18 mouse cellular contexts compared by ENCODE assay signal in genomic region chr16:11636196-11636733, GRCm38 (mm10).
DNase-seq lines count a peak whose midpoint lies in the region; ATAC-seq and TF ChIP-seq lines count a peak whose summit lies in the region.
"Had no signal": no experiment of that assay in that cellular context is flagged by ENCODE, and none has a peak within 500 bp of the region (broad histone marks: within the 10 kb centered on the region; RNA-seq: fewer than 3 reads in every experiment).

No protein-coding gene starts in this region.

- ATAC-seq in forebrain, embryonic 13.5 days, result no peak
- no peak for ATAC-seq in intestine, embryonic 14.5 days (replicated peaks; ENCODE audit: low FRiP score, low TSS enrichment, low read depth)
- no peak for ATAC-seq in intestine, postnatal 0 days
- no peak for ATAC-seq in limb, embryonic 12.5 days (ENCODE audit: insufficient number of reproducible peaks, insufficient read depth, low FRiP score, low TSS enrichment, low read depth)
- no peak for ATAC-seq in stomach, embryonic 14.5 days (ENCODE audit: insufficient number of reproducible peaks, insufficient read depth, low FRiP score, low read depth)
- ATAC-seq in stomach, postnatal 0 days (ENCODE audit: low FRiP score, low TSS enrichment), result no peak
- ATAC-seq: forebrain, embryonic 15.5 days had no signal

- WGBS in forebrain, embryonic 10.5 days, result 77% methylated on average over 7 of the region's 7 CpGs
- WGBS in forebrain, embryonic 13.5 days, result 78% methylated on average over 7 of the region's 7 CpGs
- WGBS in intestine, embryonic 14.5 days, result 47% methylated on average over 7 of the region's 7 CpGs
- WGBS in intestine, postnatal 0 days, result 58% methylated on average over 7 of the region's 7 CpGs
- WGBS in limb, embryonic 12.5 days, result 47% methylated on average over 7 of the region's 7 CpGs
- 55% methylated on average over 7 of the region's 7 CpGs for WGBS in limb, embryonic 10.5 days
- 66% methylated on average over 7 of the region's 7 CpGs for WGBS in stomach, embryonic 14.5 days
- 60% methylated on average over 7 of the region's 7 CpGs for WGBS in stomach, postnatal 0 days

- H3K4me1 ChIP-seq in forebrain, embryonic 10.5 days, result peaks cover 15% of the 10 kb centered on the region
- peaks cover 16% of the 10 kb centered on the region for H3K4me1 ChIP-seq in forebrain, embryonic 13.5 days
- peaks cover 14% of the 10 kb centered on the region for H3K4me1 ChIP-seq in intestine, embryonic 14.5 days (replicated peaks; ENCODE audit: control insufficient read depth, insufficient read depth, low read length)
- no peaks in the 10 kb centered on the region for H3K4me1 ChIP-seq in intestine, postnatal 0 days (replicated peaks; ENCODE audit: control insufficient read depth, insufficient read depth, low read length)
- peaks cover 16% of the 10 kb centered on the region for H3K4me1 ChIP-seq in limb, embryonic 12.5 days (replicated peaks)
- peaks cover 13% of the 10 kb centered on the region for H3K4me1 ChIP-seq in limb, embryonic 10.5 days
- peaks cover 12% of the 10 kb centered on the region for H3K4me1 ChIP-seq in stomach, embryonic 14.5 days (ENCODE audit: control insufficient read depth, insufficient read depth, low read length)
- H3K4me1 ChIP-seq in stomach, postnatal 0 days (replicated peaks; ENCODE audit: control insufficient read depth, insufficient read depth), result no peaks in the 10 kb centered on the region

- no peak for TF ChIP-seq CTCF in intestine, postnatal 0 days (IDR thresholded peaks at IDR 0.05; ENCODE audit: low read depth)
- no peak for TF ChIP-seq CTCF in stomach, postnatal 0 days (IDR thresholded peaks at IDR 0.05; ENCODE audit: low read depth)

- TF ChIP-seq EP300 in stomach, postnatal 0 days (optimal IDR thresholded peaks at IDR 0.05), result no peak

- DNase-seq in forebrain, embryonic 10.5 days (ENCODE audit: extremely low spot score, low spot score), result no peak
- no peak for DNase-seq in intestine, embryonic 14.5 days (ENCODE audit: low spot score)
- no peak for DNase-seq in limb, embryonic 10.5 days (ENCODE audit: low spot score)
- DNase-seq in stomach, postnatal 0 days (ENCODE audit: low spot score), result no peak
- DNase-seq: adrenal gland, adult 8-10 months; cerebellum, adult 18-20 months; gastrocnemius, postnatal 10 days; heart, postnatal 14 days; layer of hippocampus, postnatal 36 days; spleen, adult 18-20 months had no signal

- no peak overlapping the region for H3K4me3 ChIP-seq in forebrain, embryonic 10.5 days
- H3K4me3 ChIP-seq in forebrain, embryonic 13.5 days, result no peak overlapping the region
- H3K4me3 ChIP-seq in intestine, embryonic 14.5 days (ENCODE audit: low read depth, low read length), result no peak overlapping the region
- no peak overlapping the region for H3K4me3 ChIP-seq in intestine, postnatal 0 days (ENCODE audit: low read depth, low read length)
- no peak overlapping the region for H3K4me3 ChIP-seq in limb, embryonic 12.5 days (replicated peaks)
- H3K4me3 ChIP-seq in limb, embryonic 10.5 days, result no peak overlapping the region
- H3K4me3 ChIP-seq in stomach, embryonic 14.5 days (ENCODE audit: low read depth, low read length), result no peak overlapping the region
- H3K4me3 ChIP-seq in stomach, postnatal 0 days (ENCODE audit: low read depth, low read length), result no peak overlapping the region
- H3K4me3 ChIP-seq: embryonic facial prominence, embryonic 15.5 days; forebrain, embryonic 15.5 days had no signal

- H3K27ac ChIP-seq in forebrain, embryonic 10.5 days, result peak overlapping the region; percentile 70; the same call in 1 of the 2 replicates
- H3K27ac ChIP-seq in forebrain, embryonic 13.5 days, result no peak overlapping the region
- peak overlapping the region; percentile 47; the same call in 1 of the 2 replicates for H3K27ac ChIP-seq in intestine, embryonic 14.5 days (ENCODE audit: low read depth)
- H3K27ac ChIP-seq in intestine, postnatal 0 days (ENCODE audit: low read depth, low read length), result no peak overlapping the region
- H3K27ac ChIP-seq in limb, embryonic 12.5 days, result peak overlapping the region; percentile 59
- H3K27ac ChIP-seq in limb, embryonic 10.5 days, result no peak overlapping the region
- H3K27ac ChIP-seq in stomach, embryonic 14.5 days (ENCODE audit: low read length), result peak overlapping the region; percentile 44; the same call in 1 of the 2 replicates
- no peak overlapping the region for H3K27ac ChIP-seq in stomach, postnatal 0 days (replicated peaks)
- H3K27ac ChIP-seq: embryonic facial prominence, embryonic 15.5 days; forebrain, embryonic 15.5 days; liver, embryonic 14.5 days; macrophage had no signal

- H3K4me2 ChIP-seq in forebrain, embryonic 13.5 days, result no peak overlapping the region
- no peak overlapping the region for H3K4me2 ChIP-seq in intestine, embryonic 14.5 days (ENCODE audit: low read length)
- no peak overlapping the region for H3K4me2 ChIP-seq in intestine, postnatal 0 days (replicated peaks; ENCODE audit: low read depth)
- no peak overlapping the region for H3K4me2 ChIP-seq in limb, embryonic 12.5 days
- no peak overlapping the region for H3K4me2 ChIP-seq in stomach, embryonic 14.5 days (replicated peaks; ENCODE audit: low read depth, low read length)
- no peak overlapping the region for H3K4me2 ChIP-seq in stomach, postnatal 0 days (replicated peaks; ENCODE audit: low read depth)
- H3K4me2 ChIP-seq: embryonic facial prominence, embryonic 15.5 days; forebrain, embryonic 15.5 days had no signal

- no peak overlapping the region for H3K9ac ChIP-seq in forebrain, embryonic 13.5 days
- H3K9ac ChIP-seq in intestine, embryonic 14.5 days (ENCODE audit: low read length), result no peak overlapping the region
- no peak overlapping the region for H3K9ac ChIP-seq in intestine, postnatal 0 days (ENCODE audit: low read depth, low read length)
- H3K9ac ChIP-seq in limb, embryonic 12.5 days (replicated peaks), result no peak overlapping the region
- no peak overlapping the region for H3K9ac ChIP-seq in stomach, embryonic 14.5 days (replicated peaks; ENCODE audit: low read depth, low read length)
- no peak overlapping the region for H3K9ac ChIP-seq in stomach, postnatal 0 days (ENCODE audit: low read length)
- H3K9ac ChIP-seq: embryonic facial prominence, embryonic 15.5 days; forebrain, embryonic 15.5 days; liver, embryonic 14.5 days had no signal

- no peaks in the 10 kb centered on the region for H3K27me3 ChIP-seq in forebrain, embryonic 10.5 days (ENCODE audit: poor library complexity, severe bottlenecking)
- H3K27me3 ChIP-seq in forebrain, embryonic 13.5 days, result no peaks in the 10 kb centered on the region
- H3K27me3 ChIP-seq in intestine, embryonic 14.5 days (replicated peaks; ENCODE audit: control insufficient read depth, insufficient read depth, low read length), result no peaks in the 10 kb centered on the region
- H3K27me3 ChIP-seq in intestine, postnatal 0 days (replicated peaks; ENCODE audit: control insufficient read depth, insufficient read depth, low read length), result no peaks in the 10 kb centered on the region
- no peaks in the 10 kb centered on the region for H3K27me3 ChIP-seq in limb, embryonic 12.5 days
- H3K27me3 ChIP-seq in limb, embryonic 10.5 days (ENCODE audit: low read depth, poor library complexity, severe bottlenecking), result no peaks in the 10 kb centered on the region
- H3K27me3 ChIP-seq in stomach, embryonic 14.5 days (ENCODE audit: control insufficient read depth, insufficient read depth, low read length), result no peaks in the 10 kb centered on the region
- no peaks in the 10 kb centered on the region for H3K27me3 ChIP-seq in stomach, postnatal 0 days (ENCODE audit: control insufficient read depth, insufficient read depth, low read length)
- H3K27me3 ChIP-seq: embryonic facial prominence, embryonic 15.5 days; forebrain, embryonic 15.5 days had no signal

- H3K36me3 ChIP-seq in forebrain, embryonic 10.5 days (replicated peaks), result no peaks in the 10 kb centered on the region
- H3K36me3 ChIP-seq in forebrain, embryonic 13.5 days (ENCODE audit: poor library complexity, severe bottlenecking), result no peaks in the 10 kb centered on the region
- H3K36me3 ChIP-seq in intestine, embryonic 14.5 days (ENCODE audit: control insufficient read depth, insufficient read depth, low read length), result no peaks in the 10 kb centered on the region
- H3K36me3 ChIP-seq in intestine, postnatal 0 days (ENCODE audit: control insufficient read depth, insufficient read depth), result no peaks in the 10 kb centered on the region
- H3K36me3 ChIP-seq in limb, embryonic 12.5 days, result no peaks in the 10 kb centered on the region
- H3K36me3 ChIP-seq in limb, embryonic 10.5 days, result no peaks in the 10 kb centered on the region
- H3K36me3 ChIP-seq in stomach, embryonic 14.5 days (ENCODE audit: control insufficient read depth, insufficient read depth, low read length), result no peaks in the 10 kb centered on the region
- H3K36me3 ChIP-seq in stomach, postnatal 0 days (ENCODE audit: control insufficient read depth, insufficient read depth, low read length), result no peaks in the 10 kb centered on the region
- H3K36me3 ChIP-seq: forebrain, embryonic 15.5 days had no signal

- H3K9me3 ChIP-seq in forebrain, embryonic 10.5 days, result no peaks in the 10 kb centered on the region
- H3K9me3 ChIP-seq in forebrain, embryonic 13.5 days (replicated peaks), result no peaks in the 10 kb centered on the region
- H3K9me3 ChIP-seq in intestine, embryonic 14.5 days (ENCODE audit: control insufficient read depth, low read length), result no peaks in the 10 kb centered on the region
- no peaks in the 10 kb centered on the region for H3K9me3 ChIP-seq in intestine, postnatal 0 days (ENCODE audit: control insufficient read depth)
- H3K9me3 ChIP-seq in limb, embryonic 12.5 days, result no peaks in the 10 kb centered on the region
- H3K9me3 ChIP-seq in limb, embryonic 10.5 days (replicated peaks), result no peaks in the 10 kb centered on the region
- H3K9me3 ChIP-seq in stomach, embryonic 14.5 days (ENCODE audit: control insufficient read depth, low read depth, low read length), result no peaks in the 10 kb centered on the region
- no peaks in the 10 kb centered on the region for H3K9me3 ChIP-seq in stomach, postnatal 0 days (ENCODE audit: control insufficient read depth, low read length)
- H3K9me3 ChIP-seq: embryonic facial prominence, embryonic 15.5 days; forebrain, embryonic 15.5 days had no signal

Comparison
In these comparisons a context has a peak if more than half of its experiments do, and no peak if none do; other contexts are left out.
1. H3K27ac ChIP-seq: peak in forebrain, embryonic 10.5 days (single experiment), intestine, embryonic 14.5 days (single experiment), limb, embryonic 12.5 days (single experiment) and stomach, embryonic 14.5 days (single experiment); none in forebrain, embryonic 13.5 days (single experiment), intestine, postnatal 0 days (single experiment), limb, embryonic 10.5 days (single experiment) and stomach, postnatal 0 days (single experiment).